Mouse (Mus musculus) hindbrain, embryonic 15.5 days (tissue): ENCODE measurements around the gene Celf6. TPM values are rescaled to one million over a fixed set of nuclear protein-coding genes. Genes with fewer than 3 reads are reported as not detected.

Source experiments
- ATAC-seq: fragments of 200-750 bp; cut with Nextera tagmentation; 2 replicates; pipeline ENCODE4 v1.8.0; 2017; ENCODE audit warnings: low read depth, moderate number of reproducible peaks, moderate TSS enrichment; ENCODE audit not compliant: low FRiP score
- H3K27ac ChIP-seq: fragments of 300-500 bp; sonication (generic); replicated peaks from 2 replicates; pipeline ENCODE4 v1.5.1; 2015; ENCODE audit warnings: mild to moderate bottlenecking, inconsistent platforms
- H3K27me3 ChIP-seq: fragments of 300-500 bp; sonication (generic); 2 replicates; pipeline ENCODE4 v1.6.1; 2015; ENCODE audit warnings: control low read depth, inconsistent platforms
- H3K36me3 ChIP-seq: fragments of 300-500 bp; sonication (generic); 2 replicates; pipeline ENCODE4 v1.6.1; 2015; ENCODE audit warnings: control low read depth, inconsistent platforms
- H3K4me1 ChIP-seq: fragments of 300-500 bp; sonication (generic); replicated peaks from 2 replicates; pipeline ENCODE4 v1.6.1; 2015; ENCODE audit warnings: control low read depth, inconsistent platforms
- H3K4me2 ChIP-seq: fragments of 300-500 bp; sonication (generic); 2 replicates; pipeline ENCODE4 v1.6.1; 2015; ENCODE audit warnings: moderate library complexity, mild to moderate bottlenecking, inconsistent platforms
- H3K4me3 ChIP-seq: fragments of 300-500 bp; sonication (generic); 2 replicates; pipeline ENCODE4 v1.5.1; 2015; ENCODE audit warnings: mild to moderate bottlenecking, inconsistent platforms
- H3K9ac ChIP-seq: fragments of 300-500 bp; sonication (generic); 2 replicates; pipeline ENCODE4 v1.6.1; 2015; ENCODE audit warnings: inconsistent platforms
- H3K9me3 ChIP-seq: fragments of 300-500 bp; sonication (generic); 2 replicates; pipeline ENCODE4 v1.6.1; 2016; ENCODE audit warnings: control low read depth, inconsistent platforms
- WGBS: fragments of 180-500 bp; shearing (Covaris S2); methylation state at CpG from one replicate; pipeline ENCODE4 v1.1.7; 2015; 5-methylcytosine and 5-hydroxymethylcytosine counted together
- polyA plus RNA-seq: library from polyadenylated mRNA; unstranded; fragments of >200 nt; fragmentation: Nextera tagmentation; extraction: Ambion mirVana; gene quantifications from 2 replicates; pipeline ENCODE4 v1.2.1, GENCODE M21; 2015

Gene Celf6
- polyA plus RNA-seq, 1 experiment from 2014 or later, result 48.4 TPM

- H3K9ac ChIP-seq, result no peak overlapping the region
- no peaks in the 10 kb centered on the region for H3K4me1 ChIP-seq
- no peak overlapping the region for H3K4me3 ChIP-seq
- no peaks in the 10 kb centered on the region for H3K9me3 ChIP-seq
- no peak for ATAC-seq
- no peak overlapping the region for H3K27ac ChIP-seq
- 98% methylated on average over 4 of the region's 4 CpGs for WGBS
- H3K27me3 ChIP-seq, result no peaks in the 10 kb centered on the region
- peaks cover 54% of the 10 kb centered on the region for H3K36me3 ChIP-seq
- no peak overlapping the region for H3K4me2 ChIP-seq
Observed at GRCm38 (mm10) chr9:59649911-59650310, 72.2 kb downstream of the Celf6 start.

DNA sequence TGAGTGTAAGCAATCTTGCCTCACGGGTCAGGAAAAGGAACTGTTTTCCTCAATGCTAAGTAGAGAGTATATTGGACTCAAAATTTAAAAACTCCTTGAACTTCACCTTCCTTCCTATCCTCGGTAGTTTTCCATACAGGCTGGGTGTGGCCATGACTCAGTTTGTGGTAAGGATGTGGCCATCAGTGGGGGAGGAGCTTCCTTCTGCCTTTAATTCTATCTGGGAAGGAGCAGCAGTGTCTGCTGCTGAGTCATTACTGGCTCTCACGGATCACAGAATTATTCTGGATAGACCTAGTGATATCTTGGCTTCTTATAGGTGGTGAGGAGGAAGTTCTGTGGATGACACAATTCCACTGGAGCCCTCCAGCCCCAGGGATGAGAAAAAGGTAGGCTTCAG lies 75.7 kb downstream of the Celf6 start:
- Histone ChIP-seq H3K4me1 (peaks cover 12% of the 10 kb centered on the region), H3K4me2 (no peak overlapping the region), H3K9ac (no peak overlapping the region), H3K27ac (no peak overlapping the region), H3K9me3 (no peaks in the 10 kb centered on the region), H3K4me3 (no peak overlapping the region), H3K27me3 (no peaks in the 10 kb centered on the region), H3K36me3 (peaks cover 32% of the 10 kb centered on the region)
- 34% methylated on average over 3 of the region's 3 CpGs for WGBS
- no peak for ATAC-seq

- Histone ChIP-seq H3K27ac (no peak overlapping the region), H3K4me3 (no peak overlapping the region), H3K9me3 (no peaks in the 10 kb centered on the region), H3K36me3 (peaks cover 21% of the 10 kb centered on the region), H3K4me1 (peaks cover 23% of the 10 kb centered on the region), H3K9ac (no peak overlapping the region), H3K4me2 (no peak overlapping the region), H3K27me3 (no peaks in the 10 kb centered on the region)
- ATAC-seq, result no peak
- 89% methylated on average over 2 of the region's 2 CpGs for WGBS
Observed at GRCm38 (mm10) chr9:59654450-59654983, 76.8 kb downstream of the Celf6 start.

GRCm38 (mm10) chr9:59655958-59656634 lies 78.4 kb downstream of the Celf6 start, which contains the start of gene Pkm:
TSS of gene Pkm (plus strand) at chr9:59656368.
- Histone ChIP-seq H3K9ac (peak within 1 kb of the TSS; percentile 80), H3K9me3 (no peaks in the 10 kb centered on the region), H3K36me3 (peaks cover 8% of the 10 kb centered on the region), H3K27ac (peak within 1 kb of the TSS; percentile 94), H3K4me1 (peaks cover 39% of the 10 kb centered on the region), H3K4me3 (peak within 1 kb of the TSS; percentile 60), H3K27me3 (no peaks in the 10 kb centered on the region), H3K4me2 (peak within 1 kb of the TSS; percentile 73)
- ATAC-seq, result peak; percentile 91
- WGBS, result under 1% methylated on average over 45 of the region's 46 CpGs

Other genes with a start within 250 kb of the Celf6 start
- 40.9 and 44.2 TPM in 2 replicates for gene Bbs4, start 224.4 kb upstream of the Celf6 start, polyA plus RNA-seq
- 16.9 and 17.2 TPM in 2 replicates for gene Arih1, start 91.3 kb upstream of the Celf6 start, polyA plus RNA-seq
- gene Hexa, start 38.4 kb upstream of the Celf6 start, polyA plus RNA-seq, result 61.2 and 64.2 TPM in 2 replicates
- 0.88 and 1.5 TPM in 2 replicates for gene Tmem202, start 38.1 kb upstream of the Celf6 start, polyA plus RNA-seq
- gene Parp6, start 39.4 kb downstream of the Celf6 start, polyA plus RNA-seq, result 185 and 210 TPM in 2 replicates
- gene Pkm, start 78.5 kb downstream of the Celf6 start, polyA plus RNA-seq, result 1,018 and 1,098 TPM in 2 replicates
- 3.9 and 5.2 TPM in 2 replicates for gene Gramd2, start 102.2 kb downstream of the Celf6 start, polyA plus RNA-seq
- gene Senp8, start 172.8 kb downstream of the Celf6 start, polyA plus RNA-seq, result 10.2 and 11.8 TPM in 2 replicates
- 24.6 and 25.1 TPM in 2 replicates for gene Myo9a, start 173.0 kb downstream of the Celf6 start, polyA plus RNA-seq